Mouse (Mus musculus) megakaryocyte, embryonic 14.5 days (primary cell): ENCODE measurements around the gene Hoxb3. TPM values are rescaled to one million over a fixed set of nuclear protein-coding genes. Genes with fewer than 3 reads are reported as not detected.

ENCODE experiments used
- H3K27me3 ChIP-seq: replicated peaks from 2 replicates; pipeline ENCODE3; 2012; ENCODE audit warnings: inconsistent platforms
- H3K36me3 ChIP-seq: replicated peaks from 2 replicates; pipeline ENCODE3; 2012; ENCODE audit warnings: low read length, inconsistent platforms, mixed read lengths
- H3K4me1 ChIP-seq: 2 replicates; pipeline ENCODE4 v1.6.1; 2012; ENCODE audit warnings: inconsistent platforms
- H3K4me3 ChIP-seq: replicated peaks from 2 replicates; pipeline ENCODE3; 2012; ENCODE audit warnings: moderate library complexity, mild to moderate bottlenecking, inconsistent platforms
- H3K9me3 ChIP-seq: 2 replicates; pipeline ENCODE4 v1.6.1; 2012; ENCODE audit warnings: inconsistent platforms
- FLI1 ChIP-seq: IDR thresholded peaks from 2 replicates; pipeline ENCODE4 v1.6.1; 2012; ENCODE audit warnings: low read length, inconsistent platforms, mixed read lengths
- GATA1 ChIP-seq: IDR thresholded peaks from 3 replicates; pipeline ENCODE4 v1.6.1; 2012; ENCODE audit warnings: mixed read lengths, low read length, inconsistent platforms, borderline replicate concordance
- polyA plus RNA-seq: library from polyadenylated mRNA; stranded (reverse); fragments of >175 nt; gene quantifications from 2 replicates; pipeline ENCODE4 v1.2.3, GENCODE M21; 2012; ENCODE audit warnings: low replicate concordance; ENCODE audit not compliant: insufficient read depth

Hoxb3 gene
- polyA plus RNA-seq, 1 experiment: 0.21 TPM

DNA sequence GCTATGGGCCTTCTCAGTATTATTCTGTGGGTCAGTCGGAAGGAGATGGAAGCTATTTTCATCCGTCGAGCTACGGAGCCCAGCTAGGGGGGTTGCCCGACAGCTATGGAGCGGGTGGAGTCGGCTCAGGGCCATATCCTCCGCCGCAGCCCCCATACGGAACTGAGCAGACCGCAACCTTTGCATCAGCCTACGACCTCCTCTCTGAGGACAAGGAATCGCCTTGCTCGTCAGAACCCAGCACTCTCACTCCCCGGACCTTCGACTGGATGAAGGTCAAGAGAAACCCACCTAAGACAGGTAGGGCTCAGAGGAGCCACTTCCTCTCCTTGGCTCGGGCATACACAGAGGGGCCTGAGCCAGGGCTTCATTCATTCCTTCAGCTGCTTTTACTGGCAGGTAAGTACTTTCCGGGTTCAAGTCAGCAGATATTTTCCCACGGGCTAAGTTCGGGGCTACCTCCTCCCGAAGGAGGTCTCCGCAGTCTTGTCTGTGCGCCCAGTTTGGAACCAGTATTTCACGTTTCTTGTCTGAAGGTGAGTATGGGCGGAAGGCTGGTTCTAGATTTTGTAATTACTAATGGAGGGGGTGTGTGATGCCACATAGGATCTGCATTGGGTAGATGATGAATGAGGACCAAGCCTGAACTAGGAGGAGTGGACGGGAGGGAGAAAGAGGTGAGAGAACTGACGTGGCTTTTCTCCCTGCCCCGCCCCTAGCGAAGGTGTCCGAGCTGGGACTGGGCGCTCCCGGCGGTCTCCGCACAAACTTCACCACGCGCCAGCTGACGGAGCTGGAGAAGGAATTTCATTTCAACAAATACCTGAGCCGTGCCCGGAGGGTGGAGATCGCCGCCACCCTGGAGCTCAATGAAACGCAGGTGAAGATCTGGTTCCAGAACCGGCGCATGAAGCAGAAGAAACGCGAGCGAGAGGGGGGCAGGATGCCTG is 43.2 kb downstream of the Hoxb3 start:
- TF ChIP-seq FLI1 (no peak), GATA1 (no peak)
- H3K4me3 ChIP-seq: no peak overlapping the region
- no peaks in the 10 kb centered on the region for H3K36me3 ChIP-seq
- H3K27me3 ChIP-seq: peaks cover 85% of the 10 kb centered on the region
- H3K4me1 ChIP-seq: peaks cover 5% of the 10 kb centered on the region; the same call in 1 of the 2 replicates
- no peaks in the 10 kb centered on the region for H3K9me3 ChIP-seq

DNA sequence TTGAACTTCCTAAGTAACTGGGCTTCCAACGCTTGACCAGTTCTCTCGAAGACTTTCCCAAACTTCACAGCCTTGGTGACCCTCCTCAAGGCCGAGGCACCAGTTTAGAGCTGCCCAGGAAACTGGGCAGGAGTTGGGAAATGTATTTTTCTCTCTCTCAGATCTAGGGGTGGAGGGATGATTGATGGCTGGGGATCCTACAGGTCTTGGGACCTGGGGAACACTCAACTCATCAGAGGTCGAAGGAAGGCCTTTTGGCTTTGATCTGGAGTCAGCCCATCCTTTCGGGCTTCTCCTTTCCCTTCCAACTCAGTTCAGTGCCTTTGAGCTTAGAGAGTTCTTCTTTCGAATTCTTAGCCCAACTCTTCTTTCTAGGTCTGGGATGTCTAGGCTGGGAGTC is 44.0 kb downstream of the Hoxb3 start:
- no peaks in the 10 kb centered on the region for H3K36me3 ChIP-seq
- H3K27me3 ChIP-seq: peaks cover 82% of the 10 kb centered on the region
- no peak overlapping the region for H3K4me3 ChIP-seq
- peaks cover 5% of the 10 kb centered on the region; the same call in 1 of the 2 replicates for H3K4me1 ChIP-seq
- no peaks in the 10 kb centered on the region for H3K9me3 ChIP-seq
- TF ChIP-seq GATA1 (no peak), FLI1 (no peak)

DNA sequence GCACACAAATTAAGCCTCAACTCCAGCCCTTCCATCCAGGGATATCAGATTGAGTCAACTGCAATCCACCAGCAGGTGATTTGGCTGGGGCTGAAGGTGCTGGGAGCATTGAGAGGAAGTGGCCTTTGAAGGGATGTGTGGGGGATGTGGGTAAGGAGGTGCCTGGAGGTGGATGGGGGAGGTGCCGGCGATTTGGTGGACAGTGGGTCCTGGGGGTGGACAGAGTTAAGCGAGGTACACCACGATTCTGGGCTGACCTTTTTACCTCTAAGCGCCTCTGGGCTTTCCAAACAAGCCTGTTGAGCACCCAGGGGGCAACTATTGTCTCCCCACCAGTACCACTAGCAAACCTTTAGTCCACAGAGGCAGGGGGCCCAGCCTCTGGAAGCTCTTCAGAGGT is 45.6 kb downstream of the Hoxb3 start:
- TF ChIP-seq GATA1: no peak
- no peak for TF ChIP-seq FLI1
- Histone ChIP-seq H3K9me3 (no peaks in the 10 kb centered on the region), H3K36me3 (no peaks in the 10 kb centered on the region), H3K4me1 (peaks cover 5% of the 10 kb centered on the region; the same call in 1 of the 2 replicates), H3K27me3 (peaks cover 85% of the 10 kb centered on the region), H3K4me3 (no peak overlapping the region)

DNA sequence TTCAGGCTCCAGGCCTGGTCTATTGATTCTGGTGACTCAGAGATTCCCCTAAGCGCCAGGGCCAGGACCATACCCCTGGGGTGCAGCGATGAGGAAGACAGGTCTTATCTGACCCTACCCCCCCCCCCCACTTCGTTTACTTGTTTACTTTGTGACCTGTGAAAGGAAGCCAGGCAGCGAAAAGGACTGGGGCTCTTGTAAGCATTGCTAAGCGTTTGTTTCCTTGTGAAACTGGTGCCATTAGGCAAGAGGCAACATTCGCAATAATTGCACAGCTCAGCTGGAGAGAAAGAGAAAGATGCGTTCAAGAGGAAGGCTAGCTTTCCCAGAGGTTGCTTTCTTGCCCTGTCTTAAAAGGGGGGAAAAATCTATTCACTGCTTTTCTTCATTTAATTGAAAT is 46.0 kb downstream of the Hoxb3 start:
- H3K27me3 ChIP-seq: peaks cover 84% of the 10 kb centered on the region
- no peak for TF ChIP-seq FLI1
- no peak for TF ChIP-seq GATA1
- no peaks in the 10 kb centered on the region for H3K9me3 ChIP-seq
- no peak overlapping the region for H3K4me3 ChIP-seq
- no peaks in the 10 kb centered on the region for H3K36me3 ChIP-seq
- peaks cover 5% of the 10 kb centered on the region; the same call in 1 of the 2 replicates for H3K4me1 ChIP-seq

DNA sequence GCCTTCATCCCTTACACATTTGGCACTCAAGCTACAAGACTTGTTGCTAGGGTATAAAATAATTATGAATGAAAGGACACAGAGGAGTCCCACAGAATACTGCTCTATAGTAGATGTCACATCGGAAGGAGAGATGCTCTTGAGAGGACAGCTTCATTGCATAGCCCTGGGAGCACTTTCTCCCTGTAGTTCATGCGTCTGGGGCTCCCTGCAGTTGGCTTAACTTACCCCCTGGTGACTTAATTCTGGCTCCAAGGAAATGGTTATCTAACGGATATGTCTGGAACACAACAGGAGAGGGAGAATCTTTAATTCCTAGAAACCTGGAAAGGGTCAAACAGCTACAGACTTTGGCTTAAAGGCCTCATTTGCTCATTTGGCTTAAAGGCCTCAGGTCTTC is 48.6 kb downstream of the Hoxb3 start:
- no peaks in the 10 kb centered on the region for H3K36me3 ChIP-seq
- H3K9me3 ChIP-seq: no peaks in the 10 kb centered on the region
- peaks cover 79% of the 10 kb centered on the region for H3K27me3 ChIP-seq
- H3K4me1 ChIP-seq: no peaks in the 10 kb centered on the region
- no peak overlapping the region for H3K4me3 ChIP-seq
- TF ChIP-seq FLI1: no peak
- TF ChIP-seq GATA1: no peak

DNA sequence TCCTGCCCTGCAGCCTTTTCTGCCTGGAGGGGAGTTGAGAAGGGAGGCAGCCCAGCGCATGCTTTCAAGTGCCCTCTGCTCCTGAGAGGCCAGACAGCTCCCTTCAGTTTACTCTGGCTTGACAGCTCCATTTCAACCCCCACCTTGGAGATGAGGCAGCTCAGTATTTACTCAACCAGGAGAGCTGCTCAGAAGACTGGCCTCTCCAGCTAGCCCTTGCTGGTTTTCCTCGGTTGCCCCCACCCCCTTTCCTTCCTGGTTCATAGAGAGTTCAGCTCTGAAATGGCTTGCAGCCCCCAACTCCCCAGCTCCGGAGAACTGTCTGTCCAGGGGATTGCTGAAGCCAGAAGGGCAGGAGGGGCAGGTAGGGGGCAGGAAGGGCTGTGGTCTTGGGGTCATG is 49.4 kb downstream of the Hoxb3 start:
- Histone ChIP-seq H3K4me1 (no peaks in the 10 kb centered on the region), H3K27me3 (peaks cover 72% of the 10 kb centered on the region), H3K9me3 (no peaks in the 10 kb centered on the region), H3K4me3 (no peak overlapping the region), H3K36me3 (no peaks in the 10 kb centered on the region)
- TF ChIP-seq FLI1 (no peak), GATA1 (no peak)

DNA sequence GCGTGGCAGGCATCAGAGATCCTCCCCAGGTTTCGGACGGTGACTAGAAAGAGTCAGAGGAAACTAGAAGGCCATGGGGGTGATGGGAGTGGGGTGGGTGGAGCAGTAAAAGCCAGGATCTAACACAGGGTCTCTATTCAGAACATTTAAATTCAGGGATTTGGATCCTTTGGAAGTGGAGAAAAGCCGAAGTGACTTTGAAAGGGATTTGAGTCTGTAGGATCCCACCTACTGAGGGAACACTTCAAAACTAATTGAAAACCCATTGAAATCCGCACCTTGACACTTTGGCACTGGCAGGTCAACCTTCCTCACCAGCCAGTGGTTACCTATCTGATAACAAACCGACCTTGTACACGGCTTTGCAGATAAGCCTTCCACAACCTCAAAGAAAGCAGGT is 51.7 kb downstream of the Hoxb3 start:
- Histone ChIP-seq H3K36me3 (no peaks in the 10 kb centered on the region), H3K4me3 (no peak overlapping the region), H3K9me3 (no peaks in the 10 kb centered on the region), H3K27me3 (peaks cover 57% of the 10 kb centered on the region), H3K4me1 (no peaks in the 10 kb centered on the region)
- TF ChIP-seq GATA1 (no peak), FLI1 (no peak)

DNA sequence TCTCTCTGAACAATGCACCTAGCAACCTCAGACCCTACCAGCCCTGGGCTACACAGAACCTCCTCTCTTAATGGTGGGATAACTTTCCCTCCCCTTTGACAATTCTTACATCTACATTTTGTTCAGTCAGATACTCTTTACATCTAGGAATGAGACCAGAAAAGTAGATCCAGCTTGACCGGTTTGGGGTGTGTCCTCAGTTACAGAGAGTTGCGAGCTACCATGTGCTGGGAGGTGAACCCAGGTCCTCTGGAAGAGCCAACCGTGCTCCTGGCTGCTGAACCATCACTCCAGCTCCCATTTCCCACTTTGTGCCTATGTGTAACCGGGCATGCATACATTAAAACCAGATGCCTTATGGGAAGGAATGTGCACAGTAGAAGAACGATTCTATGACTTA is 60.3 kb downstream of the Hoxb3 start:
- H3K4me3 ChIP-seq: no peak overlapping the region
- no peaks in the 10 kb centered on the region for H3K9me3 ChIP-seq
- H3K27me3 ChIP-seq: peaks cover 54% of the 10 kb centered on the region
- H3K4me1 ChIP-seq: no peaks in the 10 kb centered on the region
- H3K36me3 ChIP-seq: no peaks in the 10 kb centered on the region
- TF ChIP-seq FLI1 (no peak), GATA1 (no peak)

DNA sequence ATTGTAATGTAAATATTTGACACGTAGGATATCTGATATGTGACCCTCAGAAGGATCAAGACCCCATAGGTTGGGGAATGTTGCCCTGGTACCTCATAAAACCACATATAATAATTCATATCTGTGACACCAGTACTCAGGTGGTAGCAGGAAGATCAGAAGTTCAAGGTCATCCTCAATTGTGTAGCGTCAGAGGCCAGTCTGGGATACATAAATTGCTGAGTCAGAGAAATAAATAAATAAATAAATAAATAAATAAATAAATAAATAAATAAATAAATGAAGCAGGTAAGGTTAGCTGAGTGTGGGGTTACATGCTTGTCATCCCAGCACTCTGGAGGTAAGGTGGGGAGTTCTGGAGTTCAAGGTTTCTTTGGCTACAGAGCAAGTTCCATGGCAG is 64.5 kb downstream of the Hoxb3 start:
- Histone ChIP-seq H3K27me3 (peaks cover 41% of the 10 kb centered on the region), H3K9me3 (no peaks in the 10 kb centered on the region), H3K4me3 (no peak overlapping the region), H3K36me3 (no peaks in the 10 kb centered on the region), H3K4me1 (no peaks in the 10 kb centered on the region)
- no peak for TF ChIP-seq GATA1
- no peak for TF ChIP-seq FLI1
